Mouse (Mus musculus) embryonic facial prominence, embryonic 14.5 days (tissue): ENCODE data around the gene Psma4. TPM values are rescaled to one million over a fixed set of nuclear protein-coding genes. Genes with fewer than 3 reads are reported as not detected.

Source experiments
- ATAC-seq: fragments of 200-750 bp; cut with Nextera tagmentation; 2 replicates; pipeline ENCODE4 v1.8.0; 2017; ENCODE audit warnings: low read depth, moderate number of reproducible peaks, moderate TSS enrichment
- DNase-seq: peaks from one replicate; pipeline ENCODE4 v3.0.0-alpha.2; 2015; ENCODE audit warnings: low spot score
- H3K27ac ChIP-seq: fragments of 300-500 bp; sonication (generic); replicated peaks from 2 replicates; pipeline ENCODE4 v1.5.1; 2014; ENCODE audit warnings: low read depth, mild to moderate bottlenecking, low read length, moderate library complexity
- H3K27me3 ChIP-seq: fragments of 300-500 bp; sonication (generic); replicated peaks from 2 replicates; pipeline ENCODE4 v1.6.1; 2014; ENCODE audit warnings: low read length; ENCODE audit not compliant: control insufficient read depth, insufficient read depth
- H3K36me3 ChIP-seq: fragments of 300-500 bp; sonication (generic); 2 replicates; pipeline ENCODE4 v1.6.1; 2014; ENCODE audit warnings: low read length, mixed read lengths; ENCODE audit not compliant: control insufficient read depth, insufficient read depth
- H3K4me1 ChIP-seq: fragments of 300-500 bp; sonication (generic); 2 replicates; pipeline ENCODE4 v1.6.1; 2014; ENCODE audit warnings: antibody characterized with exemption, low read length; ENCODE audit not compliant: control insufficient read depth, insufficient read depth
- H3K4me2 ChIP-seq: fragments of 300-500 bp; sonication (generic); 2 replicates; pipeline ENCODE4 v1.6.1; 2014; ENCODE audit warnings: low read depth, mild to moderate bottlenecking, low read length, moderate library complexity, mixed read lengths
- H3K4me3 ChIP-seq: fragments of 300-500 bp; sonication (generic); 2 replicates; pipeline ENCODE4 v1.5.1; 2014; ENCODE audit warnings: low read depth, mild to moderate bottlenecking, low read length
- H3K9ac ChIP-seq: fragments of 300-500 bp; sonication (generic); 2 replicates; pipeline ENCODE4 v1.6.1; 2014; ENCODE audit warnings: low read depth, mild to moderate bottlenecking, low read length, moderate library complexity, mixed read lengths
- H3K9me3 ChIP-seq: fragments of 300-500 bp; sonication (generic); 2 replicates; pipeline ENCODE4 v1.6.1; 2016; ENCODE audit warnings: low read length; ENCODE audit not compliant: control insufficient read depth
- WGBS: fragments of 180-500 bp; shearing (Covaris S2); extraction: QIAGEN DNeasy Blood & Tissue Kit; methylation state at CpG from one replicate; pipeline ENCODE4 v1.1.7; 2014; 5-methylcytosine and 5-hydroxymethylcytosine counted together
- polyA plus RNA-seq: library from polyadenylated mRNA; unstranded; fragments of >200 nt; fragmentation: Nextera tagmentation; extraction: Ambion mirVana; gene quantifications from 2 replicates; pipeline ENCODE4 v1.2.1, GENCODE M21; 2014

Psma4 gene
- polyA plus RNA-seq, 1 experiment from 2014 or later, result 285 TPM

- Histone ChIP-seq H3K4me1 (no peaks in the 10 kb centered on the region), H3K36me3 (no peaks in the 10 kb centered on the region), H3K27ac (no peak overlapping the region), H3K9ac (no peak overlapping the region), H3K9me3 (no peaks in the 10 kb centered on the region), H3K4me3 (no peak overlapping the region), H3K27me3 (no peaks in the 10 kb centered on the region), H3K4me2 (no peak overlapping the region)
- 63% methylated on average over 4 of the region's 4 CpGs for WGBS
- no peak for DNase-seq
- no peak for ATAC-seq
Measured at GRCm38 (mm10) chr9:55003609-55004008, 53.0 kb downstream of the Psma4 start.

Other genes with a start within 250 kb of the Psma4 start
- 143 and 154 TPM in 2 replicates for gene Wdr61, start 216.3 kb upstream of the Psma4 start, polyA plus RNA-seq
- gene Crabp1, start 186.0 kb upstream of the Psma4 start, polyA plus RNA-seq, result 389 and 501 TPM in 2 replicates
- 35.8 and 40.2 TPM in 2 replicates for gene Ireb2, start 87.0 kb upstream of the Psma4 start, polyA plus RNA-seq
- gene Hykk, start 33.5 kb upstream of the Psma4 start, polyA plus RNA-seq, result 4.8 and 5.0 TPM in 2 replicates
- 1.0 and 1.2 TPM in 2 replicates for gene AY074887, start 208 bp downstream of the Psma4 start, polyA plus RNA-seq
- 1.1 and 1.5 TPM in 2 replicates for gene Chrna5, start 30.1 kb downstream of the Psma4 start, polyA plus RNA-seq
- gene Chrna3, start 75.8 kb downstream of the Psma4 start, polyA plus RNA-seq, result 2.0 and 2.2 TPM in 2 replicates
- 0.78 and 1.3 TPM in 2 replicates for gene Chrnb4, start 98.0 kb downstream of the Psma4 start, polyA plus RNA-seq
- 32.0 and 34.1 TPM in 2 replicates for gene Ube2q2, start 198.1 kb downstream of the Psma4 start, polyA plus RNA-seq